Mouse (Mus musculus) liver, postnatal 0 days (tissue): ENCODE measurements around the gene Lzts2.

Source experiments
- CTCF ChIP-seq: sonication (generic); IDR thresholded peaks from 2 replicates; pipeline ENCODE4 v1.5.1; 2016; ENCODE audit warnings: antibody characterized with exemption, low read depth
- EP300 ChIP-seq: IDR thresholded peaks from 2 replicates; pipeline ENCODE4 v1.6.1; 2016; ENCODE audit warnings: antibody characterized with exemption, low read depth, mild to moderate bottlenecking

GRCm38 (mm10) chr19:45002301-45002700 is 11.9 kb upstream of the Lzts2 start:
- peak; percentile 35; the same call in 1 of the 2 replicates for TF ChIP-seq CTCF
- TF ChIP-seq EP300 = no peak
